Mouse (Mus musculus): ENCODE measurements around the gene Pik3r4. TPM values are rescaled to one million over a fixed set of nuclear protein-coding genes. Genes with fewer than 3 reads are reported as not detected.
A peak's percentile ranks its signal among the peaks of the same experiment; 100 is the strongest.

Pik3r4 gene
- polyA plus RNA-seq, 1 experiment from 2014 or later = 25.4 TPM

GRCm38 (mm10) chr9:105658216-105658615 lies 15.4 kb downstream of the Pik3r4 start:
- WGBS = 95% methylated on average over 12 of the region's 12 CpGs
- Histone ChIP-seq H3K4me2 (no peak overlapping the region), H3K27me3 (ENCODE audit: control insufficient read depth, insufficient read depth, low read length) (no peaks in the 10 kb centered on the region), H3K4me3 (ENCODE audit: low read depth, low read length) (no peak overlapping the region), H3K9ac (ENCODE audit: low read length) (no peak overlapping the region), H3K27ac (ENCODE audit: low read depth, low read length) (no peak overlapping the region), H3K36me3 (ENCODE audit: control insufficient read depth, insufficient read depth, low read length) (peaks cover 13% of the 10 kb centered on the region; the same call in 1 of the 2 replicates), H3K9me3 (ENCODE audit: control insufficient read depth, low read length) (no peaks in the 10 kb centered on the region), H3K4me1 (ENCODE audit: control insufficient read depth, insufficient read depth, low read length) (no peaks in the 10 kb centered on the region)
- DNase-seq (ENCODE audit: low spot score, missing footprints) (no peak), ATAC-seq (ENCODE audit: low FRiP score) (no peak)

- ATAC-seq (ENCODE audit: low FRiP score) (no peak), DNase-seq (ENCODE audit: low spot score, missing footprints) (peak; percentile 57)
- whole genome bisulfite sequencing = 90% methylated on average over 6 of the region's 6 CpGs
These were observed 17.1 kb downstream of the Pik3r4 start for GRCm38 (mm10) chr9:105659877-105660276.

GRCm38 (mm10) chr9:105665269-105665668 lies 22.5 kb downstream of the Pik3r4 start:
- Histone ChIP-seq H3K27ac (ENCODE audit: low read depth, low read length) (no peak overlapping the region), H3K9ac (ENCODE audit: low read length) (no peak overlapping the region), H3K9me3 (ENCODE audit: control insufficient read depth, low read length) (no peaks in the 10 kb centered on the region), H3K36me3 (ENCODE audit: control insufficient read depth, insufficient read depth, low read length) (peaks cover 11% of the 10 kb centered on the region; the same call in 1 of the 2 replicates), H3K4me2 (no peak overlapping the region), H3K27me3 (ENCODE audit: control insufficient read depth, insufficient read depth, low read length) (no peaks in the 10 kb centered on the region), H3K4me1 (ENCODE audit: control insufficient read depth, insufficient read depth, low read length) (no peaks in the 10 kb centered on the region), H3K4me3 (ENCODE audit: low read depth, low read length) (no peak overlapping the region)
- whole genome bisulfite sequencing = 90% methylated on average over 7 of the region's 7 CpGs
- ATAC-seq (ENCODE audit: low FRiP score) (no peak), DNase-seq (ENCODE audit: low spot score, missing footprints) (no peak)

More at GRCm38 (mm10) chr9:105659877-105660276, 17.1 kb downstream of the Pik3r4 start:
- Histone ChIP-seq H3K4me1 (ENCODE audit: control insufficient read depth, insufficient read depth, low read length) (no peaks in the 10 kb centered on the region), H3K27me3 (ENCODE audit: control insufficient read depth, insufficient read depth, low read length) (no peaks in the 10 kb centered on the region), H3K4me2 (no peak overlapping the region), H3K36me3 (ENCODE audit: control insufficient read depth, insufficient read depth, low read length) (peaks cover 10% of the 10 kb centered on the region; the same call in 1 of the 2 replicates), H3K4me3 (ENCODE audit: low read depth, low read length) (no peak overlapping the region), H3K9me3 (ENCODE audit: control insufficient read depth, low read length) (no peaks in the 10 kb centered on the region), H3K9ac (ENCODE audit: low read length) (no peak overlapping the region), H3K27ac (ENCODE audit: low read depth, low read length) (no peak overlapping the region)

GRCm38 (mm10) chr9:105670916-105671315 lies 28.1 kb downstream of the Pik3r4 start:
- H3K36me3 ChIP-seq (ENCODE audit: control insufficient read depth, insufficient read depth, low read length) = peaks cover 5% of the 10 kb centered on the region; the same call in 1 of the 2 replicates
- ATAC-seq (ENCODE audit: low FRiP score) = no peak
- no peaks in the 10 kb centered on the region for H3K9me3 ChIP-seq (ENCODE audit: control insufficient read depth, low read length)
- 91% methylated on average over 4 of the region's 4 CpGs for WGBS
- no peak overlapping the region for H3K4me3 ChIP-seq (ENCODE audit: low read depth, low read length)
- DNase-seq (ENCODE audit: low spot score, missing footprints) = no peak
- H3K4me1 ChIP-seq (ENCODE audit: control insufficient read depth, insufficient read depth, low read length) = no peaks in the 10 kb centered on the region
- no peak overlapping the region for H3K9ac ChIP-seq (ENCODE audit: low read length)
- H3K27me3 ChIP-seq (ENCODE audit: control insufficient read depth, insufficient read depth, low read length) = no peaks in the 10 kb centered on the region
- H3K27ac ChIP-seq (ENCODE audit: low read depth, low read length) = no peak overlapping the region
- H3K4me2 ChIP-seq = no peak overlapping the region

- H3K36me3 ChIP-seq (ENCODE audit: control insufficient read depth, insufficient read depth, low read length) = 0 out of 2 replicates have a peak, but pooled peaks cover 3% of the 10 kb centered on the region
- 82% methylated on average over 2 of the region's 2 CpGs for WGBS
These were observed 29.3 kb downstream of the Pik3r4 start for GRCm38 (mm10) chr9:105672032-105672431.

GRCm38 (mm10) chr9:105675941-105676340 lies 33.2 kb downstream of the Pik3r4 start:
- Histone ChIP-seq H3K4me1 (ENCODE audit: control insufficient read depth, insufficient read depth, low read length) (no peaks in the 10 kb centered on the region), H3K27ac (ENCODE audit: low read depth, low read length) (no peak overlapping the region), H3K4me2 (no peak overlapping the region), H3K27me3 (ENCODE audit: control insufficient read depth, insufficient read depth, low read length) (no peaks in the 10 kb centered on the region), H3K9me3 (ENCODE audit: control insufficient read depth, low read length) (no peaks in the 10 kb centered on the region), H3K36me3 (ENCODE audit: control insufficient read depth, insufficient read depth, low read length) (peaks cover 3% of the 10 kb centered on the region), H3K9ac (ENCODE audit: low read length) (no peak overlapping the region), H3K4me3 (ENCODE audit: low read depth, low read length) (no peak overlapping the region)
- ATAC-seq (ENCODE audit: low FRiP score) (no peak), DNase-seq (ENCODE audit: low spot score, missing footprints) (no peak)
- 89% methylated on average over 11 of the region's 11 CpGs for WGBS

More at GRCm38 (mm10) chr9:105672032-105672431, 29.3 kb downstream of the Pik3r4 start:
- no peaks in the 10 kb centered on the region for H3K27me3 ChIP-seq (ENCODE audit: control insufficient read depth, insufficient read depth, low read length)
- H3K4me1 ChIP-seq (ENCODE audit: control insufficient read depth, insufficient read depth, low read length) = no peaks in the 10 kb centered on the region
- no peaks in the 10 kb centered on the region for H3K9me3 ChIP-seq (ENCODE audit: control insufficient read depth, low read length)
- no peak overlapping the region for H3K9ac ChIP-seq (ENCODE audit: low read length)
- DNase-seq (ENCODE audit: low spot score, missing footprints) (no peak), ATAC-seq (ENCODE audit: low FRiP score) (no peak)
- no peak overlapping the region for H3K4me2 ChIP-seq
- no peak overlapping the region for H3K4me3 ChIP-seq (ENCODE audit: low read depth, low read length)
- H3K27ac ChIP-seq (ENCODE audit: low read depth, low read length) = no peak overlapping the region

- H3K27me3 ChIP-seq (ENCODE audit: control insufficient read depth, insufficient read depth, low read length) = no peaks in the 10 kb centered on the region
- H3K4me3 ChIP-seq (ENCODE audit: low read depth, low read length) = no peak overlapping the region
- no peaks in the 10 kb centered on the region for H3K9me3 ChIP-seq (ENCODE audit: control insufficient read depth, low read length)
- H3K9ac ChIP-seq (ENCODE audit: low read length) = no peak overlapping the region
- H3K4me2 ChIP-seq = no peak overlapping the region
- ATAC-seq (ENCODE audit: low FRiP score) = no peak
- H3K36me3 ChIP-seq (ENCODE audit: control insufficient read depth, insufficient read depth, low read length) = peaks cover 5% of the 10 kb centered on the region
- DNase-seq (ENCODE audit: low spot score, missing footprints) = no peak
- H3K27ac ChIP-seq (ENCODE audit: low read depth, low read length) = no peak overlapping the region
- WGBS = 95% methylated on average over 7 of the region's 7 CpGs
- no peaks in the 10 kb centered on the region for H3K4me1 ChIP-seq (ENCODE audit: control insufficient read depth, insufficient read depth, low read length)
These were observed 38.6 kb downstream of the Pik3r4 start for GRCm38 (mm10) chr9:105681386-105681785.

GRCm38 (mm10) chr9:105684549-105685165 lies 41.9 kb downstream of the Pik3r4 start:
- Histone ChIP-seq H3K27ac (ENCODE audit: low read depth, low read length) (no peak overlapping the region), H3K4me3 (ENCODE audit: low read depth, low read length) (no peak overlapping the region), H3K27me3 (ENCODE audit: control insufficient read depth, insufficient read depth, low read length) (no peaks in the 10 kb centered on the region), H3K4me2 (no peak overlapping the region), H3K9me3 (ENCODE audit: control insufficient read depth, low read length) (no peaks in the 10 kb centered on the region), H3K4me1 (ENCODE audit: control insufficient read depth, insufficient read depth, low read length) (no peaks in the 10 kb centered on the region), H3K9ac (ENCODE audit: low read length) (no peak overlapping the region), H3K36me3 (ENCODE audit: control insufficient read depth, insufficient read depth, low read length) (peaks cover 9% of the 10 kb centered on the region; the same call in 1 of the 2 replicates)
- WGBS = 94% methylated on average over 13 of the region's 13 CpGs
- DNase-seq (ENCODE audit: low spot score, missing footprints) = no peak
- no peak for ATAC-seq (ENCODE audit: low FRiP score)

- Histone ChIP-seq H3K36me3 (ENCODE audit: control insufficient read depth, insufficient read depth, low read length) (peaks cover 9% of the 10 kb centered on the region; the same call in 1 of the 2 replicates), H3K4me3 (ENCODE audit: low read depth, low read length) (no peak overlapping the region), H3K27me3 (ENCODE audit: control insufficient read depth, insufficient read depth, low read length) (no peaks in the 10 kb centered on the region), H3K4me2 (no peak overlapping the region), H3K27ac (ENCODE audit: low read depth, low read length) (no peak overlapping the region), H3K4me1 (ENCODE audit: control insufficient read depth, insufficient read depth, low read length) (no peaks in the 10 kb centered on the region), H3K9me3 (ENCODE audit: control insufficient read depth, low read length) (no peaks in the 10 kb centered on the region), H3K9ac (ENCODE audit: low read length) (no peak overlapping the region)
- ATAC-seq (ENCODE audit: low FRiP score) = no peak
- no peak for DNase-seq (ENCODE audit: low spot score, missing footprints)
- 49% methylated on average over 7 of the region's 7 CpGs for WGBS
These were observed 46.7 kb downstream of the Pik3r4 start for GRCm38 (mm10) chr9:105689485-105689884.

Measured in midbrain, embryonic 11.5 days (tissue).